Comparison of ENCODE assay signal across 9 mouse cellular contexts in the genomic region with DNA sequence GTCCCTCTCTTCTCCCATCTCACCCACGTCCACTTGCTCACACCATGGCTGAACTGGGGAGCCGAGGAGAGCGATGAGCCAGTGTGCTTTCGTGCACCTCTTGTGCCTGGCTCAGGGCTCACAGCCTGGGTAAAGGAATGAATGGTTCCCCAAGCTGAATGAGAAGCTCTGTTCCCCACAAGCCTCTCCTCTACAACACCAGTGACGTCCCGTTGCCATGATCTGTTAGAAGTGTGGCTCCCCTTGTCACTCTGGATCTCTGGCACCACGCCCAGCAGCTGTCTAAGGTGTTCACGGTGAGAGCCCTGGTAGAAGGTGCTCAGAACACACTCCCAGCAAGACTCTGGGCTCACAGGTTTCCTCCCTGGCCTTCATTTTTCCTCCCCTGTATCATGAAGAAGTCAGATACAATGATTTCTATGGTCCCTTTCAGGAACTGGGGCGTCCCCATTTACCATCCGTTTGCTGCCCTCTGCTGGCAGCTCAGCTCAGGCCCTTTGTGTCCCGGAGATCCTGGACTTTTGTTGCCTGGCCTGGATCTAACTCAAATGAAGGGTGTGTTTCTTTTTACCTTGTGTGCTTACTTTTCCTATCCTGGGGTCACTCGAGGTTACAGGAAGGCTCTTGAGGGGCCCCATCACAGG. TPM values are rescaled to one million over a fixed set of nuclear protein-coding genes. Genes with fewer than 3 reads are reported as not detected.
DNase-seq lines count a peak whose midpoint lies in the region; ATAC-seq and TF ChIP-seq lines count a peak whose summit lies in the region.
"Had no signal": no experiment of that assay in that cellular context is flagged by ENCODE, and none has a peak within 500 bp of the region (broad histone marks: within the 10 kb centered on the region; RNA-seq: fewer than 3 reads in every experiment).

No protein-coding gene starts in this region.

- no peaks in the 10 kb centered on the region for H3K36me3 ChIP-seq in forebrain, embryonic 14.5 days (ENCODE audit: control insufficient read depth, insufficient read depth, low read length)
- H3K36me3 ChIP-seq in hindbrain, embryonic 13.5 days: no peaks in the 10 kb centered on the region
- no peaks in the 10 kb centered on the region for H3K36me3 ChIP-seq in lung, postnatal 0 days (ENCODE audit: insufficient read depth, low read length)
- H3K36me3 ChIP-seq: liver, embryonic 15.5 days had no signal

- TF ChIP-seq CTCF in lung, postnatal 0 days (IDR thresholded peaks at IDR 0.05): peak; percentile 91

- no peaks in the 10 kb centered on the region for H3K9me3 ChIP-seq in forebrain, embryonic 14.5 days (replicated peaks; ENCODE audit: control insufficient read depth, low read length)
- H3K9me3 ChIP-seq in hindbrain, embryonic 13.5 days: no peaks in the 10 kb centered on the region
- H3K9me3 ChIP-seq in lung, postnatal 0 days (ENCODE audit: low read length): no peaks in the 10 kb centered on the region
- H3K9me3 ChIP-seq: liver, embryonic 15.5 days had no signal

- DNase-seq in MEL-GATA-1-ER (ENCODE audit: extremely low read depth, low read depth): peak; percentile 16
- peak; percentile 94 for DNase-seq in forebrain, embryonic 14.5 days (ENCODE audit: low spot score)
- DNase-seq in layer of hippocampus, postnatal 10 days (ENCODE audit: low spot score in 2 of 2): peak; percentile 86 to 90
- DNase-seq in lung, postnatal 0 days (ENCODE audit: low spot score): peak; percentile 87
- DNase-seq in retina, adult 2 months (ENCODE audit: low read depth, low spot score): peak; percentile 63
- peak; percentile 41 to 49 for DNase-seq in thymus, postnatal 36 days

- 42% methylated on average over 12 of the region's 12 CpGs for WGBS in forebrain, embryonic 14.5 days
- WGBS in hindbrain, embryonic 13.5 days: 47% methylated on average over 12 of the region's 12 CpGs
- 35% methylated on average over 12 of the region's 12 CpGs for WGBS in lung, postnatal 0 days

- TF ChIP-seq EP300 in lung, postnatal 0 days (IDR thresholded peaks at IDR 0.05): no peak

- H3K27ac ChIP-seq in forebrain, embryonic 14.5 days (ENCODE audit: low read depth, low read length): no peak overlapping the region
- H3K27ac ChIP-seq in hindbrain, embryonic 13.5 days: 0 out of 2 replicates have a peak overlapping the region, but pooled peaks have one; percentile 3
- H3K27ac ChIP-seq in lung, postnatal 0 days (ENCODE audit: low read length): no peak overlapping the region
- H3K27ac ChIP-seq: liver, embryonic 15.5 days had no signal

- H3K9ac ChIP-seq in forebrain, embryonic 14.5 days (ENCODE audit: low read length): no peak overlapping the region
- H3K9ac ChIP-seq in hindbrain, embryonic 13.5 days: no peak overlapping the region
- no peak overlapping the region for H3K9ac ChIP-seq in lung, postnatal 0 days (replicated peaks; ENCODE audit: low read depth)
- H3K9ac ChIP-seq: liver, embryonic 15.5 days had no signal

- H3K4me2 ChIP-seq in forebrain, embryonic 14.5 days (ENCODE audit: low read length): no peak overlapping the region
- no peak overlapping the region for H3K4me2 ChIP-seq in hindbrain, embryonic 13.5 days
- H3K4me2 ChIP-seq in lung, postnatal 0 days (replicated peaks; ENCODE audit: low read depth, low read length): no peak overlapping the region
- H3K4me2 ChIP-seq: liver, embryonic 15.5 days had no signal

- H3K27me3 ChIP-seq in forebrain, embryonic 14.5 days (replicated peaks; ENCODE audit: control insufficient read depth, insufficient read depth, low read length): no peaks in the 10 kb centered on the region
- 0 out of 2 replicates have a peak, but pooled peaks cover 4% of the 10 kb centered on the region for H3K27me3 ChIP-seq in hindbrain, embryonic 13.5 days
- H3K27me3 ChIP-seq in lung, postnatal 0 days (replicated peaks; ENCODE audit: insufficient read depth, low read length): no peaks in the 10 kb centered on the region
- H3K27me3 ChIP-seq: liver, embryonic 15.5 days had no signal

- no peaks in the 10 kb centered on the region for H3K4me1 ChIP-seq in forebrain, embryonic 14.5 days (ENCODE audit: control insufficient read depth, insufficient read depth, low read length)
- peaks cover 5% of the 10 kb centered on the region; the same call in 1 of the 2 replicates for H3K4me1 ChIP-seq in hindbrain, embryonic 13.5 days (replicated peaks)
- no peaks in the 10 kb centered on the region for H3K4me1 ChIP-seq in lung, postnatal 0 days (ENCODE audit: insufficient read depth, low read depth, low read length)

- ATAC-seq in cerebellum, adult (ENCODE audit: insufficient number of reproducible peaks, low FRiP score, low TSS enrichment): peak; percentile 80
- ATAC-seq in forebrain, embryonic 14.5 days: peak; percentile 87
- peak; percentile 81 for ATAC-seq in hindbrain, embryonic 13.5 days (ENCODE audit: low FRiP score)
- ATAC-seq in lung, postnatal 0 days: peak; percentile 75

- H3K4me3 ChIP-seq in forebrain, embryonic 14.5 days (ENCODE audit: low read depth, low read length): no peak overlapping the region
- no peak overlapping the region for H3K4me3 ChIP-seq in hindbrain, embryonic 13.5 days
- no peak overlapping the region for H3K4me3 ChIP-seq in lung, postnatal 0 days (ENCODE audit: low read depth, low read length)
- H3K4me3 ChIP-seq: liver, embryonic 15.5 days had no signal

RNA-seq across cellular contexts. Expression of a gene that starts 51.1 kb away (rescaled TPM):
- polyA plus RNA-seq in forebrain, embryonic 14.5 days (2014; fragmentation: Nextera tagmentation; extraction: Ambion mirVana): 2.3 TPM in 2 replicates
- polyA plus RNA-seq in hindbrain, embryonic 13.5 days (2015; fragmentation: Nextera tagmentation; extraction: Ambion mirVana): 2.2 and 2.7 TPM in 2 replicates
- total RNA-seq in layer of hippocampus, postnatal 10 days (2021): 1 to 10 TPM; 5.5 to 5.7 TPM
- polyA plus RNA-seq in lung, postnatal 0 days (2015; fragmentation: Nextera tagmentation; extraction: Ambion mirVana): 13.6 and 13.7 TPM in 2 replicates

Comparison
In these comparisons a context has a peak if more than half of its experiments do, and no peak if none do; other contexts are left out.
1. DNase-seq: peak in every context shown above with its lines; median percentile 94 in forebrain, embryonic 14.5 days; 88 in layer of hippocampus, postnatal 10 days; 87 in lung, postnatal 0 days; 63 in retina, adult 2 months; 45 in thymus, postnatal 36 days; 16 in MEL-GATA-1-ER.